Mouse (Mus musculus): ENCODE results near the gene Exosc10. TPM values are rescaled to one million over a fixed set of nuclear protein-coding genes. Genes with fewer than 3 reads are reported as not detected.

Exosc10 gene
- polyA plus RNA-seq, 1 experiment from 2014 or later, result 33.2 TPM

- ATAC-seq (no peak), DNase-seq (ENCODE audit: low spot score) (no peak)
- Histone ChIP-seq H3K9ac (replicated peaks; ENCODE audit: low read depth) (no peak overlapping the region), H3K9me3 (ENCODE audit: low read length) (no peaks in the 10 kb centered on the region), H3K27ac (ENCODE audit: low read length) (no peak overlapping the region), H3K4me3 (ENCODE audit: low read depth, low read length) (no peak overlapping the region), H3K27me3 (replicated peaks; ENCODE audit: insufficient read depth, low read length) (no peaks in the 10 kb centered on the region), H3K4me2 (replicated peaks; ENCODE audit: low read depth, low read length) (no peak overlapping the region), H3K36me3 (ENCODE audit: insufficient read depth, low read length) (peaks cover 36% of the 10 kb centered on the region), H3K4me1 (ENCODE audit: insufficient read depth, low read depth, low read length) (no peaks in the 10 kb centered on the region)
- WGBS, result 59% methylated on average over 4 of the region's 4 CpGs
- TF ChIP-seq CTCF (IDR thresholded peaks at IDR 0.05) (no peak), EP300 (IDR thresholded peaks at IDR 0.05) (no peak)
Measured at GRCm38 (mm10) chr4:148531341-148531740, 26.9 kb upstream of the Exosc10 start.

- no peaks in the 10 kb centered on the region for H3K4me1 ChIP-seq (ENCODE audit: insufficient read depth, low read depth, low read length)
- H3K27me3 ChIP-seq (replicated peaks; ENCODE audit: insufficient read depth, low read length), result no peaks in the 10 kb centered on the region
- no peaks in the 10 kb centered on the region for H3K9me3 ChIP-seq (ENCODE audit: low read length)
- no peak overlapping the region for H3K4me3 ChIP-seq (ENCODE audit: low read depth, low read length)
- TF ChIP-seq EP300 (IDR thresholded peaks at IDR 0.05), result no peak
- no peak for TF ChIP-seq CTCF (IDR thresholded peaks at IDR 0.05)
- H3K9ac ChIP-seq (replicated peaks; ENCODE audit: low read depth), result no peak overlapping the region
- DNase-seq (ENCODE audit: low spot score) (no peak), ATAC-seq (no peak)
- H3K36me3 ChIP-seq (ENCODE audit: insufficient read depth, low read length), result peaks cover 33% of the 10 kb centered on the region; the same call in 1 of the 2 replicates
- no peak overlapping the region for H3K27ac ChIP-seq (ENCODE audit: low read length)
- WGBS, result 93% methylated on average over 3 of the region's 3 CpGs
- no peak overlapping the region for H3K4me2 ChIP-seq (replicated peaks; ENCODE audit: low read depth, low read length)
Measured at GRCm38 (mm10) chr4:148532516-148532915, 25.7 kb upstream of the Exosc10 start.

- no peak for ATAC-seq
- 83% methylated on average over 12 of the region's 12 CpGs for WGBS
Measured at GRCm38 (mm10) chr4:148533613-148534328, 24.5 kb upstream of the Exosc10 start.

GRCm38 (mm10) chr4:148535876-148536275 is 22.4 kb upstream of the Exosc10 start:
- Histone ChIP-seq H3K9ac (replicated peaks; ENCODE audit: low read depth) (no peak overlapping the region), H3K4me2 (replicated peaks; ENCODE audit: low read depth, low read length) (no peak overlapping the region), H3K36me3 (ENCODE audit: insufficient read depth, low read length) (peaks cover 46% of the 10 kb centered on the region), H3K4me3 (ENCODE audit: low read depth, low read length) (no peak overlapping the region), H3K27ac (ENCODE audit: low read length) (no peak overlapping the region), H3K27me3 (replicated peaks; ENCODE audit: insufficient read depth, low read length) (no peaks in the 10 kb centered on the region), H3K4me1 (ENCODE audit: insufficient read depth, low read depth, low read length) (no peaks in the 10 kb centered on the region), H3K9me3 (ENCODE audit: low read length) (no peaks in the 10 kb centered on the region)
- WGBS, result 70% methylated on average over 3 of the region's 3 CpGs
- no peak for DNase-seq (ENCODE audit: low spot score)
- TF ChIP-seq EP300 (IDR thresholded peaks at IDR 0.05) (no peak), CTCF (IDR thresholded peaks at IDR 0.05) (no peak)
- no peak for ATAC-seq

More at GRCm38 (mm10) chr4:148533613-148534328, 24.5 kb upstream of the Exosc10 start:
- Histone ChIP-seq H3K27me3 (replicated peaks; ENCODE audit: insufficient read depth, low read length) (no peaks in the 10 kb centered on the region), H3K4me3 (ENCODE audit: low read depth, low read length) (no peak overlapping the region), H3K9me3 (ENCODE audit: low read length) (no peaks in the 10 kb centered on the region), H3K36me3 (ENCODE audit: insufficient read depth, low read length) (peaks cover 46% of the 10 kb centered on the region), H3K27ac (ENCODE audit: low read length) (no peak overlapping the region), H3K4me1 (ENCODE audit: insufficient read depth, low read depth, low read length) (no peaks in the 10 kb centered on the region), H3K4me2 (replicated peaks; ENCODE audit: low read depth, low read length) (no peak overlapping the region), H3K9ac (replicated peaks; ENCODE audit: low read depth) (no peak overlapping the region)
- DNase-seq (ENCODE audit: low spot score), result no peak
- no peak for TF ChIP-seq EP300 (IDR thresholded peaks at IDR 0.05)
- TF ChIP-seq CTCF (IDR thresholded peaks at IDR 0.05), result no peak

GRCm38 (mm10) chr4:148549106-148549505 is 9.1 kb upstream of the Exosc10 start:
- no peaks in the 10 kb centered on the region for H3K9me3 ChIP-seq (ENCODE audit: low read length)
- H3K27ac ChIP-seq (ENCODE audit: low read length), result no peak overlapping the region
- H3K36me3 ChIP-seq (ENCODE audit: insufficient read depth, low read length), result peaks cover 52% of the 10 kb centered on the region
- H3K9ac ChIP-seq (replicated peaks; ENCODE audit: low read depth), result no peak overlapping the region
- ATAC-seq (no peak), DNase-seq (ENCODE audit: low spot score) (no peak)
- no peak overlapping the region for H3K4me3 ChIP-seq (ENCODE audit: low read depth, low read length)
- H3K27me3 ChIP-seq (replicated peaks; ENCODE audit: insufficient read depth, low read length), result no peaks in the 10 kb centered on the region
- H3K4me2 ChIP-seq (replicated peaks; ENCODE audit: low read depth, low read length), result no peak overlapping the region
- no peaks in the 10 kb centered on the region for H3K4me1 ChIP-seq (ENCODE audit: insufficient read depth, low read depth, low read length)
- TF ChIP-seq EP300 (IDR thresholded peaks at IDR 0.05) (no peak), CTCF (IDR thresholded peaks at IDR 0.05) (no peak)
- 87% methylated on average over 4 of the region's 4 CpGs for WGBS

GRCm38 (mm10) chr4:148557766-148558165 is 463 bp upstream of the Exosc10 start:
- 28% methylated on average over 6 of the region's 6 CpGs for WGBS

More at GRCm38 (mm10) chr4:148557766-148558165, 463 bp upstream of the Exosc10 start:
- no peaks in the 10 kb centered on the region for H3K9me3 ChIP-seq (ENCODE audit: low read length)
- H3K36me3 ChIP-seq (ENCODE audit: insufficient read depth, low read length), result peaks cover 39% of the 10 kb centered on the region
- TF ChIP-seq CTCF (IDR thresholded peaks at IDR 0.05), result no peak
- no peak for TF ChIP-seq EP300 (IDR thresholded peaks at IDR 0.05)
- H3K9ac ChIP-seq (replicated peaks; ENCODE audit: low read depth), result peak overlapping the region; percentile 92
- DNase-seq (ENCODE audit: low spot score) (peak; percentile 21), ATAC-seq (peak; percentile 11)
- peak overlapping the region; percentile 86 for H3K27ac ChIP-seq (ENCODE audit: low read length)
- no peaks in the 10 kb centered on the region for H3K4me1 ChIP-seq (ENCODE audit: insufficient read depth, low read depth, low read length)
- H3K27me3 ChIP-seq (replicated peaks; ENCODE audit: insufficient read depth, low read length), result no peaks in the 10 kb centered on the region
- peak overlapping the region; percentile 55 for H3K4me2 ChIP-seq (replicated peaks; ENCODE audit: low read depth, low read length)
- H3K4me3 ChIP-seq (ENCODE audit: low read depth, low read length), result peak overlapping the region; percentile 92

Data from lung, postnatal 0 days (tissue).